Mouse (Mus musculus) left cerebral cortex, adult 6 months (tissue): ENCODE data around the gene Ihh. TPM values are rescaled to one million over a fixed set of nuclear protein-coding genes. Genes with fewer than 3 reads are reported as not detected.

Experiments
- long read RNA-seq, 2 experiments: library from polyadenylated mRNA; unstranded; transcript quantifications; one replicate each; pipeline ENCODE4 v2.0.0; 2019 to 2020
- polyA plus RNA-seq: library from polyadenylated mRNA; unstranded; fragments of <200 nt; fragmentation: Nextera tagmentation; gene quantifications from 2 replicates; pipeline ENCODE4 v1.2.3, GENCODE M21; 2021

Gene Ihh
- polyA plus RNA-seq, result 0.10 and 0.13 TPM in 2 replicates
- long read RNA-seq, experiment 1, partial matches to known transcripts, result 0 of 2 reads
- long read RNA-seq, experiment 1, other reads (novel, unspliced or antisense), result 0 of 2 reads
- long read RNA-seq, experiment 2, result 0 reads

GRCm38 (mm10) chr1:74951556-74952210 is at the start of gene Ihh:
TSS of gene Ihh (minus strand) at chr1:74951672.

DNA sequence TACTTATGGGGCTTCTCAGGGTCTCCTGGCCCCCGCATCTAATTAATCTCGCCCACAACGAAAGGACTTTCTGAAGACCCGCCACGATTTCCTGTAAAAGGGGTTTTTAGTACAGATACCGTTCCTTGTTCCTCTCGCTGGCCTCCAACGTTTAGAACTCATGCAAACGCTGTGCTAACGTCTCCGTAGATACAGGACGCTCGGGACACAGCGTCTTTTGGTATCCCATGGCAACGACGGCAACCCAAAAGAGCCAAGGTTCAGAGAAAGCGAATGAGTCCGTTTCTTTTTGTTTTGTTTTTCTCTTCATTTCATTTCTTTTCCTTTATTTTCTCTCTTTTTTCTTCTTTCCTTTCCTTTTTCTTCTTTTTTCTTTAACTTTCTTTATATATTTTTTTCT is 16.1 kb downstream of the Ihh start, which contains the start of gene Cfap65:
Gene Cfap65 (minus strand): TSS at position 198 of the 400 bp plus-strand sequence.

Other genes starting within 250 kb of the Ihh start
- 4.4 and 4.7 TPM in 2 replicates for gene Cyp27a1, start 238.1 kb downstream of the Ihh start, polyA plus RNA-seq
- not detected in 2 replicates for gene Prkag3, start 202.5 kb downstream of the Ihh start, polyA plus RNA-seq
- gene Wnt6, start 179.8 kb downstream of the Ihh start, polyA plus RNA-seq, result 0.97 and 1.8 TPM in 2 replicates
- gene Wnt10a, start 160.2 kb downstream of the Ihh start, polyA plus RNA-seq, result 15.5 and 19.0 TPM in 2 replicates
- gene Cdk5r2, start 96.7 kb downstream of the Ihh start, polyA plus RNA-seq, result 15.1 and 40.6 TPM in 2 replicates
- 0.13 and 0.33 TPM in 2 replicates for gene Fev, start 66.3 kb downstream of the Ihh start, polyA plus RNA-seq
- gene Cryba2, start 58.5 kb downstream of the Ihh start, polyA plus RNA-seq, result 1.6 and 2.0 TPM in 2 replicates
- gene Cfap65, start 16.1 kb downstream of the Ihh start, polyA plus RNA-seq, result 0.55 and 0.65 TPM in 2 replicates
- 4.1 and 5.2 TPM in 2 replicates for gene Nhej1, start 173.5 kb upstream of the Ihh start, polyA plus RNA-seq
- gene Slc23a3, start 182.2 kb upstream of the Ihh start, polyA plus RNA-seq, result 2.5 and 3.6 TPM in 2 replicates
- 8.7 and 17.8 TPM in 2 replicates for gene Cnppd1, start 191.0 kb upstream of the Ihh start, polyA plus RNA-seq
- 51.8 and 214 TPM in 2 replicates for gene Retreg2, start 191.1 kb upstream of the Ihh start, polyA plus RNA-seq
- 36.1 and 43.8 TPM in 2 replicates for gene Zfand2b, start 217.0 kb upstream of the Ihh start, polyA plus RNA-seq
- 10.6 and 12.0 TPM in 2 replicates for gene Abcb6, start 228.7 kb upstream of the Ihh start, polyA plus RNA-seq
- gene Ankzf1, start 240.5 kb upstream of the Ihh start, polyA plus RNA-seq, result 12.1 and 13.1 TPM in 2 replicates
- gene Atg9a, start 240.5 kb upstream of the Ihh start, polyA plus RNA-seq, result 44.9 and 63.6 TPM in 2 replicates